Mouse (Mus musculus): ENCODE results near the gene Tgif2. TPM values are rescaled to one million over a fixed set of nuclear protein-coding genes. Genes with fewer than 3 reads are reported as not detected.
A peak's percentile ranks its signal among the peaks of the same experiment; 100 is the strongest.
"Not testable (repeated sequence)": the region's sequence is repeated elsewhere in the genome, so short reads cannot be mapped to it uniquely, and the experiment has no call there.

Tgif2 gene
- total and polyA plus RNA-seq, 3 experiments: 16.9 to 43.3 TPM; not detected in 1

DNA sequence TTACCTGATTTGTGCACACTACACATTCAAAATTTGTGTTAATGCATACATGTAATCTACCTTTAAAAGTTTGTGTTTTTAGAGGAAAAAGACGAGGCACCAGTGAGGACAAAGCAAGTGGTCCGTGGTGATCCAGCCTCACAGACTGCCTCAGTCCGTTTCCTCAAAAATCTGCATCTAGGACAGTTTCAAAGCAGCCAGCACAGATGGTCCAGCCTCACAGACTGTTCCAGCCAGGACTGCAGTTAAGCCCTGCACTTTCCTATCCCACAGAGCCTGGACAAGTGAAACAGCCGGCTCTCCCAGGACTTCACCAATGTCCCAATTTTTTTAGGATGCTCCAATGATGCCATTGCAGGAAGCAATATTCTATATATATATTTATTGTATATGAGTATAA is 38.8 kb upstream of the Tgif2 start:
- Histone ChIP-seq H3K4me3 (ENCODE audit: control insufficient read depth in 1 of 2, insufficient read depth in 1 of 2, low read depth in 2 of 2, low read length in 2 of 2) (no peak overlapping the region), H3K9me3 (replicated peaks; ENCODE audit: insufficient read depth, low read length) (no peaks in the 10 kb centered on the region), H3K79me2 (ENCODE audit: control insufficient read depth, insufficient read depth, low read length, poor library complexity) (no peaks in the 10 kb centered on the region), H3K27me3 (ENCODE audit: control insufficient read depth in 1 of 2, insufficient read depth in 2 of 2, low read length in 2 of 2) (no peaks in the 10 kb centered on the region), H3K4me1 (ENCODE audit: control insufficient read depth in 1 of 2, insufficient read depth in 2 of 2, low read length in 2 of 2) (peaks cover 13 to 26% of the 10 kb centered on the region in 2 experiments), H3K9ac (ENCODE audit: control insufficient read depth, low read depth, low read length, poor library complexity, severe bottlenecking) (no peak overlapping the region), H3K36me3 (ENCODE audit: control insufficient read depth in 1 of 2, insufficient read depth in 2 of 2, low read length in 2 of 2) (peaks cover 0 to 16% of the 10 kb centered on the region in 2 experiments; a peak in 2 of 4 replicates), H3K27ac (ENCODE audit: control insufficient read depth, low read depth, low read length) (no peak overlapping the region)
- no peak for DNase-seq (ENCODE audit: low read depth, low spot score)
- TF ChIP-seq BHLHE40 (IDR thresholded peaks at IDR 0.05; ENCODE audit: borderline replicate concordance, low read depth, low read length) (no peak), CHD2 (IDR thresholded peaks at IDR 0.05; ENCODE audit: low read length) (no peak)

DNA sequence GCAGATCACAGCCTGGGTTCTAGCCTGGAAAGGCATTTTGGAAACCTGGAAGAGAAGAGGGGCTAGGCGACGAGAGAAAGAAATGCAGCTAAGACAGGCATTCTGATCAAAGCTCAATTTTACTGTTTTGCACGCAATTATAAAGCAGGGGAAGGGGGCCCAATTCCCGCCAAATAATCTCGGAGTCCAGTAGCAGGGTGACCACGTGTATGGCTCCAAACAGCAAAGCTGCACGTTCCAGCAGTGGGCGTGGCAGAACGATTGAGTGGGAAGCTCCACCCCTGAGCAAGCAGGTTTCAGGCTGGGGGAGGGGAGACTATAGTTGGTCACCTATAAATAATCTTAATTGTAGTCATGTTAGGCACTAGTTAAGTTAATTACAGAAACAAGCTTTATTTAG is 37.7 kb upstream of the Tgif2 start:
- H3K4me1 ChIP-seq (ENCODE audit: control insufficient read depth in 1 of 2, insufficient read depth in 2 of 2, low read length in 2 of 2): peaks cover 13 to 26% of the 10 kb centered on the region in 2 experiments
- not testable (repeated sequence) for H3K27me3 ChIP-seq (ENCODE audit: control insufficient read depth in 1 of 2, insufficient read depth in 2 of 2, low read length in 2 of 2); H3K9ac ChIP-seq (ENCODE audit: control insufficient read depth, low read depth, low read length, poor library complexity, severe bottlenecking); H3K9me3 ChIP-seq (replicated peaks; ENCODE audit: insufficient read depth, low read length); DNase-seq (ENCODE audit: low read depth, low spot score); H3K4me3 ChIP-seq (ENCODE audit: control insufficient read depth in 1 of 2, insufficient read depth in 1 of 2, low read depth in 2 of 2, low read length in 2 of 2); H3K27ac ChIP-seq (ENCODE audit: control insufficient read depth, low read depth, low read length); H3K79me2 ChIP-seq (ENCODE audit: control insufficient read depth, insufficient read depth, low read length, poor library complexity)
- peaks cover 0 to 16% of the 10 kb centered on the region in 2 experiments; a peak in 2 of 4 replicates for H3K36me3 ChIP-seq (ENCODE audit: control insufficient read depth in 1 of 2, insufficient read depth in 2 of 2, low read length in 2 of 2)

DNA sequence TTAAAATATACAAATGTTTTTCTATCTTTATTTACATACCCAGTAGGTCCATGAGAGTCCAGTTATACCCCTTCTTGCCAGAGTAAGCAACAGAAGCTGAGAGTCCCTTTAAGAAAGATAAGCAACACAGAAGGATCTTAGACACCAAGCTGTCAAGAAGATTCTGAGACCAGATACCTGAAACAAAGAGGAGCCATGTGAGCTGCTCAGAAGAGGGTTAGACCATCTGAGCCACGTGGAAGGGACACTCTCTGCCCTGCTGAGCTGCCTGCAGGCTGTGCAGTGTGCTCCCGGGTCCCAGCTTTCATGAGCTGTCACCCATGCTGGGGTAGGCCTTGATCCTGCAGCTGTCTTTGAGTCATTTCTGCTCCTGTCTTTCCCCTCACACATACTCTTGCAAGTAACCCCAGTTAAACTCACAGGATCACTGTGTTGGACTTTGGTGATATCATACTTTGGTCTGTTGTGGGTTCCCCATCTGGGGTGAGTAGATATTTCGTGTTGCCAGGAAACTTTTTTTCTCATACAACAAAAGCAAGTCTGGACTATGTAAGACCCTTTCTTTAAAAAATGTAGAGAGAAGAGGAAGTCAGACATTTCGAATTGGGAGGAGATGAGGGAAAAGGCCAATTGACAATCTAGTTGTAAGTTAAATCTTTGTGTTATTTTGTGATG is 36.0 kb upstream of the Tgif2 start:
- Histone ChIP-seq H3K27me3 (ENCODE audit: control insufficient read depth in 1 of 2, insufficient read depth in 2 of 2, low read length in 2 of 2) (no peaks in the 10 kb centered on the region), H3K27ac (ENCODE audit: control insufficient read depth, low read depth, low read length) (peak overlapping the region; percentile 88), H3K36me3 (ENCODE audit: control insufficient read depth in 1 of 2, insufficient read depth in 2 of 2, low read length in 2 of 2) (peaks cover 0 to 16% of the 10 kb centered on the region in 2 experiments; a peak in 2 of 4 replicates), H3K4me1 (ENCODE audit: control insufficient read depth in 1 of 2, insufficient read depth in 2 of 2, low read length in 2 of 2) (peaks cover 13 to 23% of the 10 kb centered on the region in 2 experiments), H3K79me2 (ENCODE audit: control insufficient read depth, insufficient read depth, low read length, poor library complexity) (no peaks in the 10 kb centered on the region), H3K9ac (ENCODE audit: control insufficient read depth, low read depth, low read length, poor library complexity, severe bottlenecking) (peak overlapping the region; percentile 38), H3K9me3 (replicated peaks; ENCODE audit: insufficient read depth, low read length) (no peaks in the 10 kb centered on the region), H3K4me3 (ENCODE audit: control insufficient read depth in 1 of 2, insufficient read depth in 1 of 2, low read depth in 2 of 2, low read length in 2 of 2) (peak overlapping the region in 1 of 2 experiments; percentile 33; a peak in 2 of 4 replicates)
- TF ChIP-seq POLR2A (IDR thresholded peaks at IDR 0.05; ENCODE audit: control insufficient read depth in 1 of 2, insufficient read depth in 1 of 2, low read depth in 1 of 2, low read length in 2 of 2, poor library complexity in 1 of 2) (no peak), KAT2A (conservative IDR thresholded peaks at IDR 0.05; ENCODE audit: low read depth, low read length) (no peak), ZNF384 (IDR thresholded peaks at IDR 0.05; ENCODE audit: low read depth, low read length) (peak; percentile 91), EP300 (IDR thresholded peaks at IDR 0.05; ENCODE audit: low read depth in 1 of 2, low read length in 2 of 2) (peak; percentile 75 to 82), HCFC1 (IDR thresholded peaks at IDR 0.05; ENCODE audit: low read depth, low read length) (no peak; the same call in 1 of the 2 replicates), CTCF (IDR thresholded peaks at IDR 0.05 in 2 of 3, conservative IDR thresholded peaks at IDR 0.05 in 1 of 3; ENCODE audit: control insufficient read depth in 1 of 3, insufficient read depth in 1 of 3, low read depth in 2 of 3, low read length in 3 of 3, poor library complexity in 1 of 3, severe bottlenecking in 1 of 3) (no peak), MAZ (IDR thresholded peaks at IDR 0.05; ENCODE audit: low read depth, low read length) (0 out of 2 replicates have a peak, but pooled peaks have one; percentile 28), MYC (IDR thresholded peaks at IDR 0.05; ENCODE audit: low read depth, low read length) (peak; percentile 34; the same call in 1 of the 2 replicates), GATA1 (IDR thresholded peaks at IDR 0.05; ENCODE audit: low read depth, low read length) (peak; percentile 41; the same call in 1 of the 2 replicates), ETS1 (IDR thresholded peaks at IDR 0.05; ENCODE audit: low read depth, low read length) (peak; percentile 92), MXI1 (IDR thresholded peaks at IDR 0.05; ENCODE audit: low read depth, low read length) (peak; percentile 96), TCF12 (IDR thresholded peaks at IDR 0.05; ENCODE audit: low read depth, low read length) (peak; percentile 84), MAX (IDR thresholded peaks at IDR 0.05; ENCODE audit: low read length) (peak; percentile 75), SIN3A (IDR thresholded peaks at IDR 0.05; ENCODE audit: low read length) (peak; percentile 83), TAL1 (IDR thresholded peaks at IDR 0.05; ENCODE audit: low read length) (peak; percentile 77)
- DNase-seq (ENCODE audit: low read depth, low spot score): peak; percentile 88
